Mouse (Mus musculus): ENCODE measurements around the gene Aym1. TPM values are rescaled to one million over a fixed set of nuclear protein-coding genes. Genes with fewer than 3 reads are reported as not detected.
"Not testable (repeated sequence)": the region's sequence is repeated elsewhere in the genome, so short reads cannot be mapped to it uniquely, and the experiment has no call there.

Aym1 gene
- polyA plus RNA-seq, 1 experiment from 2014 or later = not detected

GRCm38 (mm10) chr5:113345781-113346180 lies 11.3 kb upstream of the Aym1 start:
- Histone ChIP-seq H3K36me3 (ENCODE audit: inconsistent target) (no peaks in the 10 kb centered on the region), H3K4me3 (ENCODE audit: inconsistent target) (no peak overlapping the region), H3K79me2 (ENCODE audit: inconsistent target) (no peaks in the 10 kb centered on the region), H3K27ac (no peak overlapping the region)
- WGBS (ENCODE audit: missing documents) = 22% methylated on average over 11 of the region's 11 CpGs

- H3K4me3 ChIP-seq (ENCODE audit: inconsistent target); H3K36me3 ChIP-seq (ENCODE audit: inconsistent target); H3K27ac ChIP-seq; H3K79me2 ChIP-seq (ENCODE audit: inconsistent target): not testable (repeated sequence)
- WGBS (ENCODE audit: missing documents) = 38% methylated on average over 4 of the region's 6 CpGs
Measured at GRCm38 (mm10) chr5:113346651-113347050, 10.4 kb upstream of the Aym1 start.

- 36% methylated on average over 12 of the region's 12 CpGs for WGBS (ENCODE audit: missing documents)
- no peak overlapping the region for H3K4me3 ChIP-seq (ENCODE audit: inconsistent target)
- H3K27ac ChIP-seq = no peak overlapping the region
- no peaks in the 10 kb centered on the region for H3K36me3 ChIP-seq (ENCODE audit: inconsistent target)
- H3K79me2 ChIP-seq (ENCODE audit: inconsistent target) = no peaks in the 10 kb centered on the region
Measured at GRCm38 (mm10) chr5:113347593-113347992, 9.5 kb upstream of the Aym1 start.

DNA sequence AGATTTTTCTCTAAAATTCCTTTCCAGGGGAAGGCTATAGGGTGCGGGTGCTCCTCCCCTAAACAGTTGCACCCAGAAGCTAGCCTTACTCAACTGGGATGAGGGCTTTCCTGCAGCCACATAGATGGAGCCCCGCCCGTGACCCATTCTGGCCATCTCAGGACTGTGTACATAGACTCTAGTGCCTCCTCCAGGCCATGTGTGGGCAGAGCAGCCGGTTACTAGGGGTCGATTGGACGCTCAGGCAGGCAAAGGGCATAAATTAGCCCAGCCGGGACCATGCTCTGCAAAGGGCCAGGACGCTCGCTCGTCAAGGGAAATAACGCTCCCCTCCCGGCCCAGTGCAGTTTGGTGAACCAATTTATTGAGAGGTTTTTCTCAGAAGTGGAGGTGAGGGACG lies 8.5 kb upstream of the Aym1 start:
- H3K4me3 ChIP-seq (ENCODE audit: inconsistent target) = no peak overlapping the region
- WGBS (ENCODE audit: missing documents) = 22% methylated on average over 13 of the region's 13 CpGs

GRCm38 (mm10) chr5:113349226-113349625 lies 7.9 kb upstream of the Aym1 start:
- no peak overlapping the region for H3K4me3 ChIP-seq (ENCODE audit: inconsistent target)
- no peak overlapping the region for H3K27ac ChIP-seq
- 10% methylated on average over 7 of the region's 7 CpGs for WGBS (ENCODE audit: missing documents)
- H3K36me3 ChIP-seq (ENCODE audit: inconsistent target) = no peaks in the 10 kb centered on the region
- no peaks in the 10 kb centered on the region for H3K79me2 ChIP-seq (ENCODE audit: inconsistent target)

More for the DNA sequence above, 8.5 kb upstream of the Aym1 start:
- H3K27ac ChIP-seq = no peak overlapping the region
- no peaks in the 10 kb centered on the region for H3K79me2 ChIP-seq (ENCODE audit: inconsistent target)
- no peaks in the 10 kb centered on the region for H3K36me3 ChIP-seq (ENCODE audit: inconsistent target)

- no peak overlapping the region for H3K4me3 ChIP-seq (ENCODE audit: inconsistent target)
- 42% methylated on average over 7 of the region's 7 CpGs for WGBS (ENCODE audit: missing documents)
- H3K27ac ChIP-seq = no peak overlapping the region
- H3K79me2 ChIP-seq (ENCODE audit: inconsistent target) = no peaks in the 10 kb centered on the region
- no peaks in the 10 kb centered on the region for H3K36me3 ChIP-seq (ENCODE audit: inconsistent target)
Measured at GRCm38 (mm10) chr5:113349810-113350209, 7.3 kb upstream of the Aym1 start.

DNA sequence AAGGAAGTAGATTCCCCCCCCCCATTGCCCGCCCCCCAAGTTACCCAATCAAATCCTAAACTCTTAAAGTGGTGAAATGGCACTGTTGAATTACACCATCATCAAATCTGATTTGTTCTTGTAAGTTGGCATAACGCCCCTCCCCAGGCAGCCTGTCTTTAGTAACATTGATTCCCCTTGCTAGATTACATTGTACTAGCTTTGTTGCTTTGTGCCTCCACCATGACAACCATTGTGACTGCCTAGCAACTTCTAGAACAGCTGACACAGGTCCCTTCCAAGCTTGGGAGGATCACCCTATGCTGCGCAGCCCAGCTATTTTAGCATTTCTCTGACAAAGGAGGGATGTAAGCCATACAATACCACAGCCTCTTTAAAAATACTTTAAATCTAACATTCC lies 5.3 kb upstream of the Aym1 start:
- no peaks in the 10 kb centered on the region for H3K36me3 ChIP-seq (ENCODE audit: inconsistent target)
- no peak overlapping the region for H3K4me3 ChIP-seq (ENCODE audit: inconsistent target)
- no peak overlapping the region for H3K27ac ChIP-seq
- 76% methylated on average over 2 of the region's 3 CpGs for WGBS (ENCODE audit: missing documents)
- no peaks in the 10 kb centered on the region for H3K79me2 ChIP-seq (ENCODE audit: inconsistent target)

- 57% methylated on average over 6 of the region's 6 CpGs for WGBS (ENCODE audit: missing documents)
- H3K79me2 ChIP-seq (ENCODE audit: inconsistent target) = no peaks in the 10 kb centered on the region
Measured at GRCm38 (mm10) chr5:113352636-113353035, 4.5 kb upstream of the Aym1 start.

DNA sequence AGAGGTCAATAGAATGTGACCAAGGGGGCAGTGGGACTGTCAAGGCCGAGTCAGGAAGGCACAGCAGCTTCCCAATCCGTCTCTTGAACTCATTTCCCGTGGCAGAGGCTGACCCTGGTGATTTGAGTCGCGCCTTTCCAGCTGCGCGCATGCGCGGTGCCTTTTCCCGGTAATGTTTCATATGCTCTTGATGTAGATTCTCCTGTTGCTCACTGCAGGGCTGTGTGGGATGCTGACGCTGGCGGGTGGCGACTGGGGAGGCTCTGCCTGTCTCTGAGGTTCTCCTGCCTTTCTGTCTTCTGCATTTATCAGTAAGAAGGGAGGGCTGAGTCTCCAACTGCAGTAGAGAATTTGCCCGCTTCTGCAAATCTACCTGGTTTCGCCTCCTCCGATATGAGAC lies 2.8 kb upstream of the Aym1 start:
- no peak overlapping the region for H3K4me3 ChIP-seq (ENCODE audit: inconsistent target)
- H3K79me2 ChIP-seq (ENCODE audit: inconsistent target) = no peaks in the 10 kb centered on the region
- H3K36me3 ChIP-seq (ENCODE audit: inconsistent target) = no peaks in the 10 kb centered on the region
- WGBS (ENCODE audit: missing documents) = 55% methylated on average over 16 of the region's 16 CpGs
- no peak overlapping the region for H3K27ac ChIP-seq

More at GRCm38 (mm10) chr5:113352636-113353035, 4.5 kb upstream of the Aym1 start:
- Histone ChIP-seq H3K36me3 (ENCODE audit: inconsistent target) (no peaks in the 10 kb centered on the region), H3K27ac (no peak overlapping the region), H3K4me3 (ENCODE audit: inconsistent target) (no peak overlapping the region)

GRCm38 (mm10) chr5:113357656-113358055 lies 562 bp downstream of the Aym1 start:
- Histone ChIP-seq H3K4me3 (ENCODE audit: inconsistent target) (no peak overlapping the region), H3K36me3 (ENCODE audit: inconsistent target) (no peaks in the 10 kb centered on the region), H3K27ac (no peak overlapping the region), H3K79me2 (ENCODE audit: inconsistent target) (no peaks in the 10 kb centered on the region)
- WGBS (ENCODE audit: missing documents) = 55% methylated on average over 3 of the region's 3 CpGs

GRCm38 (mm10) chr5:113358833-113359232 lies 1.7 kb downstream of the Aym1 start:
- H3K4me3 ChIP-seq (ENCODE audit: inconsistent target) = no peak overlapping the region
- H3K79me2 ChIP-seq (ENCODE audit: inconsistent target) = no peaks in the 10 kb centered on the region
- H3K36me3 ChIP-seq (ENCODE audit: inconsistent target) = no peaks in the 10 kb centered on the region
- no peak overlapping the region for H3K27ac ChIP-seq
- 24% methylated on average over 11 of the region's 11 CpGs for WGBS (ENCODE audit: missing documents)

DNA sequence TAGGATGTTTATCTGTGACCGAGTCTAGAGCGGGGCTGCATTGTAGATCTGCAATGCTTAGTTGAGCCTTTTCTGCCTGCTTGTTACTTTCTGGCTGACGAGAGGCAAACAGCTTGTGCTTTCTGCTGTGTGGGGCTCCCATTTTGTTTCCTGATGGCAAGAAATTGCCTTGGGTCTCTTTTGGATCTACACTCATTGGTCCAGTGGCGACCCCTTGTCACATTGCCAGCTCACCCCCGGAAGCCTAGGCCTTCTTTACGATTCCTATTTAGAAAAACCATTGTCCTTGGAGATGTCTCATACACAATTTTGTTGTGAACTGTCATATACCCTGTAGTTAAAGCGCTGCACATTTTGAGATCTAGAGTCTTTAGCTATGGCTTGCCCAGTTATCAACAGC lies 4.2 kb downstream of the Aym1 start:
- no peaks in the 10 kb centered on the region for H3K79me2 ChIP-seq (ENCODE audit: inconsistent target)
- H3K36me3 ChIP-seq (ENCODE audit: inconsistent target) = no peaks in the 10 kb centered on the region
- H3K27ac ChIP-seq = no peak overlapping the region
- WGBS (ENCODE audit: missing documents) = 90% methylated on average over 7 of the region's 7 CpGs
- H3K4me3 ChIP-seq (ENCODE audit: inconsistent target) = no peak overlapping the region

DNA sequence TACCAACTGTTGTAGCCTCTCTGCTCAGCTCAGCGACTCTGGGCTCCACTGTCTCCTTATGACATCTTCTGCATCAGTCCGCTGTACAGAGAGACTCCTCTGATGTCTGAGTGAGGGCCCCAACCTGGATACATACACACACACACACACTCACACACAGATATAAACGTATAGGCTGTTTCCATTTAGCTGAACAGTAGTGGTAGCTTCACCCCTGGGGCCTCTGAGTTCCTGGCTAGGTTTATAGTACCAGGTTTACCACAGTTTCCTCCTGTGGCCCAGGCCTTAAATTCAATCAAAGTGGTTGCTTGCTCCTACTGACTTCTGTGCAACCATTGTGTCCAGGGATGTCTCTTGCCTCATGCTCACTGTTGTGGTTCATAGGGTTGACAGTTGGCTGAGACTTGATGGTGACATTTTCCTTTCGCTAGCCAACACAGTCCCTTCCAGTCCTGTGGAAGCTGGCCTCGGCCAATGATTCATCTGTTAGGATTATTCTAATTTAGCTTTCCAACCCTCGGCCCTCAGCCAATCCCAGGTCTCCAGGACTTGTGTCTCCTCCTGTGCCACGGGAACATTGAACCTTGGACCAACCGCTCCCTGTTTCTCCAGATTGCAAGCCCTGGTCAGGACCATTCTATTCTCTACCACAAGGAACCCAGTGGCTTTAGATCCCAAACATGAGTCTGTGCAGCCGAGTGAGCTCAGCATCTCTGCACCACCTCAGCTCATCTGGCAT lies 5.3 kb downstream of the Aym1 start:
- Histone ChIP-seq H3K4me3 (ENCODE audit: inconsistent target) (no peak overlapping the region), H3K79me2 (ENCODE audit: inconsistent target) (no peaks in the 10 kb centered on the region), H3K36me3 (ENCODE audit: inconsistent target) (no peaks in the 10 kb centered on the region), H3K27ac (no peak overlapping the region)
- WGBS (ENCODE audit: missing documents) = 70% methylated on average over 9 of the region's 9 CpGs

GRCm38 (mm10) chr5:113363177-113363576 lies 6.1 kb downstream of the Aym1 start:
- 91% methylated on average over 7 of the region's 8 CpGs for WGBS (ENCODE audit: missing documents)
- no peak overlapping the region for H3K4me3 ChIP-seq (ENCODE audit: inconsistent target)
- H3K27ac ChIP-seq = no peak overlapping the region
- no peaks in the 10 kb centered on the region for H3K36me3 ChIP-seq (ENCODE audit: inconsistent target)
- no peaks in the 10 kb centered on the region for H3K79me2 ChIP-seq (ENCODE audit: inconsistent target)

GRCm38 (mm10) chr5:113365921-113366320 lies 8.8 kb downstream of the Aym1 start:
- Histone ChIP-seq H3K79me2 (ENCODE audit: inconsistent target) (no peaks in the 10 kb centered on the region), H3K36me3 (ENCODE audit: inconsistent target) (no peaks in the 10 kb centered on the region), H3K4me3 (ENCODE audit: inconsistent target) (no peak overlapping the region), H3K27ac (no peak overlapping the region)
- WGBS (ENCODE audit: missing documents) = 9% methylated on average over 19 of the region's 20 CpGs

DNA sequence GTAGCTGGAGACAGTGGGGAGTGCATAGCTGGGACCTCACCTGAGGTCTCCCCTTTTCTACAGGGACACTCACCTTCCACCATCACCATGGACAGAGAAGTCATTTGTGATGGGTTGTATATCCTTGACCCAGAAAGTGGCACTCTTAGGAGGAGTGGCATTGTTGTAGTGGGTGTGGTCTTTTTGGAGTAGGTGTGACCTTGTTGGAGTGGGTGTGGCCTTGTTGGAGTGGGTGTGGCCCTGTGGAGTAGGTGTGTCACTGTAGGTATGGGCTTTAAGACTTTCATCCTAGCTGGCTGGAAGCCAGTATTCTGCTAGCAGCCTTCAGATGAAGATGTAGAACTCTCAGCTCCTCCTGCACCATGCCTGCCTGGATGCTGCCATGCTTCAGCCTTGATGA lies 10.6 kb downstream of the Aym1 start:
- not testable (repeated sequence) for H3K4me3 ChIP-seq (ENCODE audit: inconsistent target); H3K27ac ChIP-seq; H3K36me3 ChIP-seq (ENCODE audit: inconsistent target); H3K79me2 ChIP-seq (ENCODE audit: inconsistent target)
